Mouse (Mus musculus) c-Kit-positive CD71-positive TER-119-positive erythroid progenitor cells, embryonic 14.5 days (primary cell): ENCODE measurements around the gene Spz1.
A peak's percentile ranks its signal among the peaks of the same experiment; 100 is the strongest.

Source experiments
- DNase-seq: peaks from one replicate; pipeline ENCODE4 v3.0.0-alpha.2; 2013; ENCODE audit warnings: low spot score

Gene Spz1

GRCm38 (mm10) chr13:92578210-92578609 is 2.2 kb upstream of the Spz1 start:
- DNase-seq, result no peak

GRCm38 (mm10) chr13:92576688-92577087 is 716 bp upstream of the Spz1 start:
- no peak for DNase-seq

- DNase-seq, result no peak
Measured at GRCm38 (mm10) chr13:92559429-92559828, 16.5 kb downstream of the Spz1 start.

GRCm38 (mm10) chr13:92557229-92557628 is 18.7 kb downstream of the Spz1 start:
- no peak for DNase-seq

GRCm38 (mm10) chr13:92556458-92557126 is 19.4 kb downstream of the Spz1 start:
- DNase-seq, result no peak

GRCm38 (mm10) chr13:92547093-92547492 is 28.9 kb downstream of the Spz1 start:
- no peak for DNase-seq

- DNase-seq, result no peak
Measured at GRCm38 (mm10) chr13:92540997-92541396, 35.0 kb downstream of the Spz1 start.

- no peak for DNase-seq
Measured at GRCm38 (mm10) chr13:92539126-92539525, 36.8 kb downstream of the Spz1 start.

GRCm38 (mm10) chr13:92533801-92534200 is 42.2 kb downstream of the Spz1 start:
- DNase-seq, result no peak

- DNase-seq, result no peak
Measured at GRCm38 (mm10) chr13:92532216-92532615, 43.8 kb downstream of the Spz1 start.

GRCm38 (mm10) chr13:92531237-92531636 is 44.7 kb downstream of the Spz1 start:
- DNase-seq, result no peak

- peak; percentile 88 for DNase-seq
Measured at GRCm38 (mm10) chr13:92530721-92531211, 45.2 kb downstream of the Spz1 start, which contains the start of gene Zfyve16. Gene Zfyve16 (minus strand): TSS chr13:92530868.

- no peak for DNase-seq
Measured at GRCm38 (mm10) chr13:92529828-92530720, 45.9 kb downstream of the Spz1 start.
